8 mouse cellular contexts compared by ENCODE assay signal in the genomic region with DNA sequence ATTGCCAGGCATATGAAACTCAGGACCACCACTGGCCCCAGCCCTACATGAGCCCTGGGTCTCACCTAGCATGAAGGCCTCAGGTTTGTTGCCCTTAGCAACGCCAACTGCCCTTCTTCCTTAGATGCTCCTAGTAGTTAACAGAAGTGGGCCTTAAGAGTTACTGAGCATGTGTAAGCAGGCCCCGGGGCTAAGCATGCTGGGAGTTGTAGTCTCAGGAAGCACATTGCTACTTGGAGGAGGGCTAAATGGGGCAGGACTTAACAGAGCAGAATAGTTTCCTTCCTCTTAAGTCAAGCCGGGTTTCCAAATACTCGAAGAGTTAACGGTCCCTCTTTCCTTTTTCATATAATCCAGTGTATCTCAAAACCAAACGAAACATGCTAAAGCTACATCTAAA. TPM values are rescaled to one million over a fixed set of nuclear protein-coding genes. Genes with fewer than 3 reads are reported as not detected.
DNase-seq lines count a peak whose midpoint lies in the region; ATAC-seq and TF ChIP-seq lines count a peak whose summit lies in the region.

No protein-coding gene starts in this region.

- no peaks in the 10 kb centered on the region for H3K27me3 ChIP-seq in embryonic facial prominence, embryonic 15.5 days

- ATAC-seq in embryonic facial prominence, embryonic 15.5 days (ENCODE audit: insufficient number of reproducible peaks, low FRiP score, low TSS enrichment, low read depth), result no peak
- ATAC-seq in megakaryocyte-erythroid progenitor cell, adult 5-6 weeks (replicated peaks; ENCODE audit: low FRiP score, low TSS enrichment, poor library complexity, severe bottlenecking), result no peak

- H3K9me3 ChIP-seq in ES-E14 (ENCODE audit: control insufficient read depth, insufficient read depth, low read depth, low read length), result no peaks in the 10 kb centered on the region
- no peaks in the 10 kb centered on the region for H3K9me3 ChIP-seq in embryonic facial prominence, embryonic 15.5 days (replicated peaks)

- H3K4me1 ChIP-seq in ES-E14 (ENCODE audit: control insufficient read depth in 2 of 2, insufficient read depth in 2 of 2, low read length in 2 of 2, poor library complexity in 1 of 2), result peaks cover 5 to 21% of the 10 kb centered on the region in 2 experiments; a peak in 2 of 4 replicates
- H3K4me1 ChIP-seq in embryonic facial prominence, embryonic 15.5 days, result peaks cover 33% of the 10 kb centered on the region

- no peak overlapping the region for H3K4me3 ChIP-seq in ES-E14 (ENCODE audit: insufficient read depth in 1 of 2, low read depth in 1 of 2, low read length in 2 of 2, poor library complexity in 1 of 2, severe bottlenecking in 1 of 2)
- peak overlapping the region; percentile 99 for H3K4me3 ChIP-seq in embryonic facial prominence, embryonic 15.5 days (replicated peaks)

- WGBS in embryonic facial prominence, embryonic 15.5 days, result 43% methylated on average over 6 of the region's 6 CpGs

- no peak overlapping the region for H3K9ac ChIP-seq in ES-E14 (ENCODE audit: insufficient read depth, low read depth, low read length, poor library complexity, severe bottlenecking)
- H3K9ac ChIP-seq in embryonic facial prominence, embryonic 15.5 days, result 0 out of 2 replicates have a peak overlapping the region, but pooled peaks have one; percentile 3

- no peak overlapping the region for H3K27ac ChIP-seq in ES-E14 (ENCODE audit: insufficient read depth, low read depth, low read length, poor library complexity, severe bottlenecking)
- H3K27ac ChIP-seq in embryonic facial prominence, embryonic 15.5 days (replicated peaks), result peak overlapping the region; percentile 72; the same call in 1 of the 2 replicates

- H3K36me3 ChIP-seq in ES-E14 (ENCODE audit: control insufficient read depth, insufficient read depth, low read length, poor library complexity, severe bottlenecking), result peaks cover 45% of the 10 kb centered on the region
- peaks cover 47% of the 10 kb centered on the region for H3K36me3 ChIP-seq in embryonic facial prominence, embryonic 15.5 days

- H3K4me2 ChIP-seq in embryonic facial prominence, embryonic 15.5 days (replicated peaks), result peak overlapping the region; percentile 88

- in situ Hi-C loops in ES-E14 (cut with MboI; ENCODE audit: low sequenced_read_pairs in 2 of 2, unreplicated experiment in 2 of 2), result no loop called here

- peak; percentile 80 for DNase-seq in CD4-positive helper T cell, adult 2 months (ENCODE audit: low read depth, low spot score)
- DNase-seq in ES-E14 (ENCODE audit: low read depth, low spot score), result no peak
- peak; percentile 59 for DNase-seq in heart, postnatal 4 days
- DNase-seq in layer of hippocampus, postnatal 36 days, result peak; percentile 25 to 47
- peak; percentile 92 for DNase-seq in lung, postnatal 36 days
- peak; percentile 57 to 58 for DNase-seq in spleen, adult 18-20 months

TF ChIP-seq in ES-E14, 5 proteins besides CTCF, POLR2A, EP300 and RAD21:
- TF ChIP-seq HCFC1 (IDR thresholded peaks at IDR 0.05; ENCODE audit: borderline replicate concordance, insufficient read depth, low read length) (peak; percentile 88), CHD2 (IDR thresholded peaks at IDR 0.05; ENCODE audit: low read depth, low read length) (no peak)
TF ChIP-seq in ES-E14: peak in this region for 1.

RNA-seq across cellular contexts. Expression of gene Kmt2d, which starts 3.7 kb away (rescaled TPM):
- 30.7 and 35.9 TPM in 2 replicates for total RNA-seq in ES-E14 (2012; rRNA removed)
- 14.1 and 14.9 TPM in 2 replicates for polyA plus RNA-seq in embryonic facial prominence, embryonic 15.5 days (2015; fragmentation: Nextera tagmentation; extraction: Ambion mirVana)
- 10 to 100 TPM; 65.6 to 67.2 TPM for total RNA-seq in heart, postnatal 4 days (2021)
- 100 to 1,000 TPM in 1 of 2 experiments, 10 to 100 TPM in 1; 81.4 to 101 TPM for total RNA-seq in layer of hippocampus, postnatal 36 days (2021)
- total RNA-seq in megakaryocyte-erythroid progenitor cell, adult 5-6 weeks (2014; fragmentation: Nextera tagmentation), result 55.2 and 72.7 TPM in 2 replicates
- 27.5 and 31.8 TPM in 2 replicates for total RNA-seq in megakaryocyte-erythroid progenitor cell, adult 5-6 weeks (2017)

RNA-seq across cellular contexts. Expression of gene Rhebl1, which starts 27.0 kb away (rescaled TPM):
- 43.6 and 48.2 TPM in 2 replicates for total RNA-seq in ES-E14 (2012; rRNA removed)
- 13.2 and 17.3 TPM in 2 replicates for polyA plus RNA-seq in embryonic facial prominence, embryonic 15.5 days (2015; fragmentation: Nextera tagmentation; extraction: Ambion mirVana)
- 1 to 10 TPM; 2.0 TPM for total RNA-seq in heart, postnatal 4 days (2021)
- total RNA-seq in layer of hippocampus, postnatal 36 days (2021), result 1 to 10 TPM; 6.8 to 7.0 TPM
- 17.4 and 25.2 TPM in 2 replicates for total RNA-seq in megakaryocyte-erythroid progenitor cell, adult 5-6 weeks (2014; fragmentation: Nextera tagmentation)
- total RNA-seq in megakaryocyte-erythroid progenitor cell, adult 5-6 weeks (2017), result 4.3 and 9.4 TPM in 2 replicates

RNA-seq across cellular contexts. Expression of gene Dhh, which starts 31.0 kb away (rescaled TPM):
- 1.0 and 1.2 TPM in 2 replicates for total RNA-seq in ES-E14 (2012; rRNA removed)
- polyA plus RNA-seq in embryonic facial prominence, embryonic 15.5 days (2015; fragmentation: Nextera tagmentation; extraction: Ambion mirVana), result 1.7 and 2.4 TPM in 2 replicates
- total RNA-seq in heart, postnatal 4 days (2021), result 1 to 10 TPM; 2.7 to 3.5 TPM
- under 1 TPM; 0.12 to 0.15 TPM for total RNA-seq in layer of hippocampus, postnatal 36 days (2021)
- total RNA-seq in megakaryocyte-erythroid progenitor cell, adult 5-6 weeks (2014; fragmentation: Nextera tagmentation), result not detected in 2 replicates
- not detected in 2 replicates for total RNA-seq in megakaryocyte-erythroid progenitor cell, adult 5-6 weeks (2017)

RNA-seq across cellular contexts. Expression of gene Prkag1, which starts 36.0 kb away (rescaled TPM):
- 36.6 and 54.7 TPM in 2 replicates for total RNA-seq in ES-E14 (2012; rRNA removed)
- 90.5 and 91.9 TPM in 2 replicates for polyA plus RNA-seq in embryonic facial prominence, embryonic 15.5 days (2015; fragmentation: Nextera tagmentation; extraction: Ambion mirVana)
- 10 to 100 TPM; 88.9 to 89.3 TPM for total RNA-seq in heart, postnatal 4 days (2021)
- 10 to 100 TPM; 49.0 to 52.5 TPM for total RNA-seq in layer of hippocampus, postnatal 36 days (2021)
- 61.3 and 121 TPM in 2 replicates for total RNA-seq in megakaryocyte-erythroid progenitor cell, adult 5-6 weeks (2014; fragmentation: Nextera tagmentation)
- total RNA-seq in megakaryocyte-erythroid progenitor cell, adult 5-6 weeks (2017), result 120 and 143 TPM in 2 replicates

RNA-seq across cellular contexts. Expression of gene Lmbr1l, which starts 50.7 kb away (rescaled TPM):
- total RNA-seq in ES-E14 (2012; rRNA removed), result 55.1 and 73.3 TPM in 2 replicates
- 21.7 and 22.0 TPM in 2 replicates for polyA plus RNA-seq in embryonic facial prominence, embryonic 15.5 days (2015; fragmentation: Nextera tagmentation; extraction: Ambion mirVana)
- 10 to 100 TPM; 14.1 to 15.9 TPM for total RNA-seq in heart, postnatal 4 days (2021)
- total RNA-seq in layer of hippocampus, postnatal 36 days (2021), result 10 to 100 TPM; 16.4 to 22.6 TPM
- 8.7 and 14.5 TPM in 2 replicates for total RNA-seq in megakaryocyte-erythroid progenitor cell, adult 5-6 weeks (2014; fragmentation: Nextera tagmentation)
- total RNA-seq in megakaryocyte-erythroid progenitor cell, adult 5-6 weeks (2017), result 5.7 and 12.0 TPM in 2 replicates
